Mouse (Mus musculus) myocyte (in vitro differentiated cells): ENCODE measurements around the gene Yars.

Experiments
- CEBPB ChIP-seq: IDR thresholded peaks from 2 replicates; pipeline ENCODE4 v1.6.1; 2011; ENCODE audit warnings: mild to moderate bottlenecking, moderate library complexity; ENCODE audit not compliant: poor library complexity, insufficient read depth, severe bottlenecking
- MYOD1 ChIP-seq, 3 experiments: IDR thresholded peaks; one replicate each; pipeline ENCODE4 v1.6.1; 2011; ENCODE audit warnings: control low read depth in 2 of 3, low read depth in 2 of 3, mild to moderate bottlenecking in 2 of 3, moderate library complexity in 1 of 3; ENCODE audit not compliant: insufficient read length in 2 of 3, control insufficient read depth in 1 of 3
- MYOG ChIP-seq, 3 experiments: IDR thresholded peaks; one replicate each; pipeline ENCODE4 v1.6.1; 2011; ENCODE audit warnings: control low read depth in 2 of 3, low read depth in 2 of 3, mild to moderate bottlenecking in 2 of 3; ENCODE audit not compliant: insufficient read length in 2 of 3, control insufficient read depth in 1 of 3, insufficient read depth in 1 of 3
- POLR2A ChIP-seq: IDR thresholded peaks from one replicate; pipeline ENCODE4 v1.6.1; 2011; ENCODE audit warnings: low read depth, mild to moderate bottlenecking, control low read depth, moderate library complexity; ENCODE audit not compliant: insufficient read length
- TCF12 ChIP-seq: IDR thresholded peaks from one replicate; pipeline ENCODE4 v1.6.1; 2011; ENCODE audit warnings: mild to moderate bottlenecking, control low read depth; ENCODE audit not compliant: poor library complexity, insufficient read depth, severe bottlenecking
- TCF3 ChIP-seq: IDR thresholded peaks from one replicate; pipeline ENCODE4 v1.6.1; 2011; ENCODE audit warnings: low read depth, control low read depth; ENCODE audit not compliant: insufficient read length
- USF1 ChIP-seq: IDR thresholded peaks from one replicate; pipeline ENCODE4 v1.6.1; 2011; ENCODE audit warnings: low read depth, mild to moderate bottlenecking, control low read depth, moderate library complexity

GRCm38 (mm10) chr4:129247381-129248242, 58.1 kb downstream of the Yars start:
- TF ChIP-seq POLR2A (no peak), CEBPB (no peak), MYOG (IDR thresholded peaks at IDR 0.05; ENCODE audit: control insufficient read depth in 1 of 3, insufficient read depth in 1 of 3, insufficient read length in 2 of 3, low read depth in 2 of 3) (peak in 1 of 3 experiments; percentile 19), TCF12 (no peak), USF1 (no peak), TCF3 (no peak), MYOD1 (IDR thresholded peaks at IDR 0.05; ENCODE audit: control insufficient read depth in 1 of 3, insufficient read length in 2 of 3, low read depth in 2 of 3) (peak in 1 of 3 experiments; percentile 56)
